Comparison of ENCODE assay signal across 27 mouse cellular contexts in genomic region chr4:125583272-125583671, GRCm38 (mm10).
A peak's percentile ranks its signal among the peaks of the same experiment; 100 is the strongest.
DNase-seq lines count a peak whose midpoint lies in the region; ATAC-seq and TF ChIP-seq lines count a peak whose summit lies in the region.
"Had no signal": no experiment of that assay in that cellular context is flagged by ENCODE, and none has a peak within 500 bp of the region (broad histone marks: within the 10 kb centered on the region; RNA-seq: fewer than 3 reads in every experiment).

No protein-coding gene starts in this region.

- no peak for DNase-seq in forebrain, embryonic 10.5 days (ENCODE audit: extremely low spot score, low spot score)
- peak; percentile 12 for DNase-seq in layer of hippocampus, adult 9-10 months (ENCODE audit: low spot score)
- DNase-seq in layer of hippocampus, adult 11-12 months (ENCODE audit: low spot score) = no peak
- DNase-seq in ES-E14 (ENCODE audit: low read depth, low spot score) = no peak
- DNase-seq in embryo, embryonic 9.5 days (ENCODE audit: extremely low spot score) = no peak
- DNase-seq: adrenal gland, postnatal 10 days; adrenal gland, postnatal 36 days; cerebellum, adult 18-20 months; cerebellum, adult 9-10 months; cerebellum, postnatal 14 days; gastrocnemius, postnatal 10 days; gastrocnemius, postnatal 36 days; heart, adult 2 months; heart, postnatal 14 days; heart, postnatal 4 days had no signal

- ATAC-seq in forebrain, embryonic 16.5 days = peak; percentile 43; the same call in 1 of the 2 replicates
- ATAC-seq: CD4-positive, CD25-positive, alpha-beta regulatory T cell, adult 4 months; hindbrain, postnatal 0 days; inflammation-experienced regulatory T-cells, adult 6 months; intestine, postnatal 0 days; Patski had no signal

- H3K27ac ChIP-seq in forebrain, embryonic 16.5 days (ENCODE audit: low read length) = peak overlapping the region; percentile 42; the same call in 1 of the 2 replicates
- H3K27ac ChIP-seq in forebrain, embryonic 10.5 days = no peak overlapping the region
- peak overlapping the region; percentile 14; the same call in 1 of the 2 replicates for H3K27ac ChIP-seq in ES-E14 (ENCODE audit: insufficient read depth, low read depth, low read length, poor library complexity, severe bottlenecking)
- H3K27ac ChIP-seq: embryonic facial prominence, embryonic 12.5 days; embryonic facial prominence, embryonic 15.5 days; heart, adult 2 months; heart, embryonic 10.5 days; heart, embryonic 13.5 days; hindbrain, embryonic 14.5 days; hindbrain, postnatal 0 days had no signal

- H3K36me3 ChIP-seq in forebrain, embryonic 16.5 days (ENCODE audit: control insufficient read depth, insufficient read depth) = no peaks in the 10 kb centered on the region
- no peaks in the 10 kb centered on the region for H3K36me3 ChIP-seq in forebrain, embryonic 10.5 days (replicated peaks)
- H3K36me3 ChIP-seq in ES-E14 (ENCODE audit: control insufficient read depth, insufficient read depth, low read length, poor library complexity, severe bottlenecking) = no peaks in the 10 kb centered on the region
- H3K36me3 ChIP-seq: embryonic facial prominence, embryonic 12.5 days; embryonic facial prominence, embryonic 15.5 days; G1E; heart, embryonic 10.5 days; heart, embryonic 13.5 days had no signal

- H3K4me2 ChIP-seq in forebrain, embryonic 16.5 days (ENCODE audit: low read length) = no peak overlapping the region
- H3K4me2 ChIP-seq: embryonic facial prominence, embryonic 12.5 days; embryonic facial prominence, embryonic 15.5 days; heart, embryonic 13.5 days; hindbrain, embryonic 14.5 days had no signal

- WGBS in forebrain, embryonic 16.5 days = 66% methylated on average over 9 of the region's 9 CpGs
- 85% methylated on average over 9 of the region's 9 CpGs for WGBS in forebrain, embryonic 10.5 days

- H3K4me3 ChIP-seq in forebrain, embryonic 16.5 days (replicated peaks; ENCODE audit: low read length) = no peak overlapping the region
- H3K4me3 ChIP-seq in forebrain, embryonic 10.5 days = no peak overlapping the region
- H3K4me3 ChIP-seq in ES-E14 (ENCODE audit: insufficient read depth in 1 of 2, low read depth in 1 of 2, low read length in 2 of 2, poor library complexity in 1 of 2, severe bottlenecking in 1 of 2) = no peak overlapping the region
- H3K4me3 ChIP-seq: embryonic facial prominence, embryonic 12.5 days; embryonic facial prominence, embryonic 15.5 days; heart, adult 2 months; heart, embryonic 10.5 days; heart, embryonic 13.5 days had no signal

- H3K9ac ChIP-seq in forebrain, embryonic 16.5 days (replicated peaks; ENCODE audit: low read depth, low read length) = no peak overlapping the region
- no peak overlapping the region for H3K9ac ChIP-seq in ES-E14 (ENCODE audit: insufficient read depth, low read depth, low read length, poor library complexity, severe bottlenecking)
- H3K9ac ChIP-seq: embryonic facial prominence, embryonic 12.5 days; embryonic facial prominence, embryonic 15.5 days; heart, embryonic 13.5 days; hindbrain, embryonic 14.5 days had no signal

- in situ Hi-C loops in ES-E14 (cut with MboI; ENCODE audit: low sequenced_read_pairs in 2 of 2, unreplicated experiment in 2 of 2) = no loop called here

- H3K27me3 ChIP-seq in forebrain, embryonic 16.5 days (replicated peaks; ENCODE audit: control insufficient read depth, insufficient read depth, low read length) = peaks cover 23% of the 10 kb centered on the region
- H3K27me3 ChIP-seq in forebrain, embryonic 10.5 days (ENCODE audit: poor library complexity, severe bottlenecking) = peaks cover 50% of the 10 kb centered on the region

- H3K9me3 ChIP-seq in forebrain, embryonic 16.5 days (ENCODE audit: control insufficient read depth, low read length) = no peaks in the 10 kb centered on the region
- H3K9me3 ChIP-seq in forebrain, embryonic 10.5 days = no peaks in the 10 kb centered on the region
- no peaks in the 10 kb centered on the region for H3K9me3 ChIP-seq in ES-E14 (ENCODE audit: control insufficient read depth, insufficient read depth, low read depth, low read length)
- H3K9me3 ChIP-seq: embryonic facial prominence, embryonic 12.5 days; embryonic facial prominence, embryonic 15.5 days; heart, embryonic 10.5 days; heart, embryonic 13.5 days had no signal

- H3K4me1 ChIP-seq in forebrain, embryonic 16.5 days (replicated peaks; ENCODE audit: control insufficient read depth, insufficient read depth, low read length) = peaks cover 15% of the 10 kb centered on the region
- H3K4me1 ChIP-seq in forebrain, embryonic 10.5 days = peaks cover 41% of the 10 kb centered on the region
- peaks cover 7 to 66% of the 10 kb centered on the region in 2 experiments for H3K4me1 ChIP-seq in ES-E14 (ENCODE audit: control insufficient read depth in 2 of 2, insufficient read depth in 2 of 2, low read length in 2 of 2, poor library complexity in 1 of 2)
- H3K4me1 ChIP-seq: embryonic facial prominence, embryonic 15.5 days; heart, embryonic 13.5 days had no signal

TF ChIP-seq in ES-E14, 5 proteins besides CTCF, POLR2A, EP300 and RAD21:
- TF ChIP-seq HCFC1 (IDR thresholded peaks at IDR 0.05; ENCODE audit: borderline replicate concordance, insufficient read depth, low read length) = no peak
